Mouse (Mus musculus): Measurements from ENCODE around the gene Tbc1d25. TPM values are rescaled to one million over a fixed set of nuclear protein-coding genes. Genes with fewer than 3 reads are reported as not detected.

Tbc1d25 gene
- total RNA-seq, 2 experiments from 2014 or later, result 14.4 to 17.7 TPM

DNA sequence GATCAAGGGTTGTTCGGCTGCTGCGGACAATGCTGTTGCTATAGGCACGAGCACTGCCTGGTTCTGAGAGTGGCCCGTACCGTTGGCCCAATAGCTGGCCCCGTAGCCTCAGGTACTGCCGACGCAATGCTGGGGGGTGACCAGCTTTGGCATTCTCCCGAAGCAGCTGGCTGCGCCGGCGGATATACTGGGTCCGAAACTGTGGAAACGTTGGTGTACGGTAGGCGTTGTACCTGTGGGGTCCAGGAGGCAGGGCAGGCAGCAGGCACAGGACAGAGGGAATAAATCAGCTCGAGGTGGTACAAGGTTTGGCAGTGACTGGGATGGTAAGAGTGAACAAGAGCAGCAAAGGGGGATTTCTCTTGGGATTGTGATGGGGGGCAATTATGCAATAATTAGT lies 44.6 kb downstream of the Tbc1d25 start:
- intact Hi-C loops (cut with DNase I), result no loop called here
- peak in 1 of 2 experiments; percentile 29 for DNase-seq (ENCODE audit: extremely low spot score in 1 of 2, low spot score in 2 of 2)

DNA sequence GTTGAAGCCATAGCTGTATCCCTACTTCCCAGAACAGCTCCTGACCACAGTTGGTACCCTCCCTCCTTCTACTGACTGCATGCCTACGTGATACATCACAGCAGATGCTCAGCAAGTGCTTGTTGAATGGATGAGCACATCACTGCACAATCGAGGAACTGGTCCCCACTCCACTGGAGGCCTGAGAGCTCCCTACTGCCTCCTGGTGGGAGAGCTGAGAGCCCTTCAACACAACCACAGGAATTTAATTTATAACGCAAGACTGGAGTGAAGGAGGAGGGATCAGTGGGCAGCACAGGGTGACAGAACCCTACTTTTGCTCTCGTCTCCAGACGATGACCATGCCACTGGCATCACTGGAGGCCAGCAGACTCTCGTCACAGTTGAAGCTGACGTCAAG lies 50.7 kb downstream of the Tbc1d25 start:
- intact Hi-C loops (cut with DNase I), result no loop called here
- DNase-seq (ENCODE audit: extremely low spot score in 1 of 2, low spot score in 2 of 2), result peak in 1 of 2 experiments; percentile 19

DNA sequence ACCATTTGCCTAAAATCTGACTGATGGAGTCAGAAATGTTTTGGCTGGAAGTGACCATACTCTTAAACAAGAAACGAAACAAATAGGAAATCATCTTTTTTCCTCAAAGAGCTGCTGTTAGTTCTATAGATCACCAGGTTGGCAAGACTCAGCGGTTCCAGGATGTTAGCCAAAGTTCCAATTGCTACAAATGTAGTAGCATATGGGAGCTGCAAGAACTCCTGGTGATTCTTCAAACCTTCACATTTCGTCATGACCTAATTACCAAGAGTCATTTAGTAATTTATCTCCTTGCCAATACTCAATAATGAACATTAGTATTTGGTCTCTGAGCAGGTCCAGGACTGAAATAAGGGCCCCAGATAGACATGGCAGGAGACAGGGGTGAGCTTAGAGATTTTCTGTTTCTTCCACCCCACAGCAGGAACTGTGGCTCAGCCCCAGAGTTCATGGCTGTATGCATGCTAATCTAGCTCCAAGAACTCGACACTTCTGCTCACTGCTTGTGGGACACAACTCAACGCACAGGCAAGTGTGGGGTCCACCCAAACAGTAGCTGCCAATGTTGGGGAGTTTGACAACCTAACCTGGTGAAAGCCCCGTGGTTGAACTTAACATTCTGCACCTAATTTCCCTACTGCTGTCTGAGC lies 52.0 kb downstream of the Tbc1d25 start:
- DNase-seq (ENCODE audit: extremely low spot score in 1 of 2, low spot score in 2 of 2), result no peak
- intact Hi-C loops (cut with DNase I), result no loop called here

DNA sequence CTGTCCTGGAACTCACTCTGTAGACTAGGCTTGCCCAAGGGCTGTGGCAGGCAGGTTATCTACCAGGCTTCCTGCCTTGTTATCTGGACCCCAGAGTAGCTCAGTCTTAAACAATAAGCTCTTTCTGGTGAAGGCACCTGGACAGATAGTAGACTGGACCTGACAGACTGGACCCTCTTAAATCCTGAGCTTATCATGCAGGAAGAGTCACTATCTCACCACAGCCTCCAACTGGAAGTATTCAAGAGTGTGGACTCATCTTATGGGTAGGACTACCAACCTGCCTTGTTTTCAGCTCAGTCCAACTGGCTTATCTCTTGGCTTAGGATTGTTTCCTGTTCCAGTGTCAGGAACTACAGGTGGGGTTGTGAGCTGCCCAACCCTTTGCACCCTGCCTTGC lies 58.7 kb downstream of the Tbc1d25 start:
- intact Hi-C loops (cut with DNase I), result no loop called here
- DNase-seq (ENCODE audit: extremely low spot score in 1 of 2, low spot score in 2 of 2), result no peak

DNA sequence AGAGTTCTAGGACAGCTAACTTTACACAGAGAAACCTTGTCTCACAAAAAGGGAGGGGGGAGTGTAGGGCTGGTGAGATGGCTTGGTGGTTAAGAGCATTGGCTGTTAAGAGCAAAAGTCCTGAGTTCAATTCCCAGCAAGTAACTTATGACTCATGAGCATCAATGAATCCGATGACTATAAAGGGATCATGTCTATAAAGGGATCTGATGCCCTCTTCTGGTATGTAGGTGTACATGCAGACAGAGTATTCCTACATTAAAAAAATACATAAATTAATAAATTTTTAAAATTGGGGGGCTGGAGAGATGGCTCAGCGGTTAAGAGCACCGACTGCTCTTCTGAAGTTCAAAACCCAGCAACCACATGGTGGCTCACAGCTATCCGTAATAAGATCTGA lies 60.7 kb downstream of the Tbc1d25 start:
- intact Hi-C loops (cut with DNase I), result no loop called here
- DNase-seq (ENCODE audit: extremely low spot score in 1 of 2, low spot score in 2 of 2), result no peak

DNA sequence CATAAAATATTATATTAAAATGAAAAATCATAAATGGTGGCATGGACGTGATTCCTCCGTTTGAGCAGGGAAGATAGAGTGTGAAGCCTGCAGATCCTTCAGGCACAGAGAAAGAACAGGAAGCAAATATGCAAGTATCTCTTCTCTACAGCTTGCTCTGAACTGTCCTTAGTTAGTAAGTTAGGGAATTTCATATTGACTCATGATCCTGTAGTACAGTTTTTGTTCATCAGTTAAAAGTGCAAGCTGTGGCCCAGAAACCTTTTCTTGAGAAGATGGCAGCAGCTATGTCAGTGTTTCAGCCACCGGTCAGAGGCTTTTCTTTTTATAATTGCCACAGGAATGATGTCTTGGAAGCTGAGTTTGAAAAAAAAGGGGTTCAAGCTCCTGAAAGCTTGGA lies 71.0 kb downstream of the Tbc1d25 start:
- intact Hi-C loops (cut with DNase I), result no loop called here
- DNase-seq (ENCODE audit: extremely low spot score in 1 of 2, low spot score in 2 of 2), result no peak

Other genes starting within 250 kb of the Tbc1d25 start
- not detected for gene Eras, start 247.6 kb downstream of the Tbc1d25 start, total RNA-seq (2021)
- 10 to 100 TPM; 59.7 to 65.0 TPM for gene Hdac6, start 228.3 kb downstream of the Tbc1d25 start, total RNA-seq (2021)
- gene Gata1, start 198.1 kb downstream of the Tbc1d25 start, total RNA-seq (2021), result not detected
- under 1 TPM; 0.57 to 0.73 TPM for gene Glod5, start 157.7 kb downstream of the Tbc1d25 start, total RNA-seq (2021)
- gene Suv39h1, start 101.4 kb downstream of the Tbc1d25 start, total RNA-seq (2021), result 10 to 100 TPM; 34.3 to 36.7 TPM
- gene Was, start 85.7 kb downstream of the Tbc1d25 start, total RNA-seq (2021), result 1 to 10 TPM; 1.4 to 1.5 TPM
- 100 to 1,000 TPM; 231 to 242 TPM for gene Wdr13, start 43.3 kb downstream of the Tbc1d25 start, total RNA-seq (2021)
- gene Rbm3, start 30.3 kb downstream of the Tbc1d25 start, total RNA-seq (2021), result 100 to 1,000 TPM; 268 to 306 TPM
- gene Ebp, start 17.3 kb upstream of the Tbc1d25 start, total RNA-seq (2021), result 10 to 100 TPM; 27.5 to 29.8 TPM
- 10 to 100 TPM; 65.8 to 67.9 TPM for gene Porcn, start 30.3 kb upstream of the Tbc1d25 start, total RNA-seq (2021)
- 10 to 100 TPM; 22.9 to 27.5 TPM for gene Ftsj1, start 76.2 kb upstream of the Tbc1d25 start, total RNA-seq (2021)
- 10 to 100 TPM; 13.5 to 24.3 TPM for gene Slc38a5, start 95.0 kb upstream of the Tbc1d25 start, total RNA-seq (2021)
- gene Ssxb10, start 151.2 kb upstream of the Tbc1d25 start, total RNA-seq (2021), result not detected
- not detected for gene Ssxb9, start 190.8 kb upstream of the Tbc1d25 start, total RNA-seq (2021)
- not detected for gene Ssxb1, start 237.1 kb upstream of the Tbc1d25 start, total RNA-seq (2021)